Mouse (Mus musculus) limb, embryonic 14.5 days (tissue): ENCODE data around the gene Cirbp. TPM values are rescaled to one million over a fixed set of nuclear protein-coding genes. Genes with fewer than 3 reads are reported as not detected.
A peak's percentile ranks its signal among the peaks of the same experiment; 100 is the strongest.

Experiments
- ATAC-seq: fragments of 200-750 bp; cut with Nextera tagmentation; 2 replicates; pipeline ENCODE4 v1.8.0; 2017; ENCODE audit warnings: low read depth, moderate number of reproducible peaks, moderate TSS enrichment; ENCODE audit not compliant: low FRiP score
- DNase-seq: peaks from one replicate; pipeline ENCODE4 v3.0.0-alpha.2; 2015; ENCODE audit warnings: low spot score
- H3K27ac ChIP-seq: fragments of 300-500 bp; sonication (generic); replicated peaks from 2 replicates; pipeline ENCODE4 v1.5.1; 2014; ENCODE audit warnings: low read depth, mild to moderate bottlenecking, low read length, moderate library complexity, mixed read lengths
- H3K27me3 ChIP-seq: fragments of 300-500 bp; sonication (generic); 2 replicates; pipeline ENCODE4 v1.6.1; 2014; ENCODE audit warnings: low read length, mixed read lengths; ENCODE audit not compliant: control insufficient read depth, insufficient read depth
- H3K36me3 ChIP-seq: fragments of 300-500 bp; sonication (generic); 2 replicates; pipeline ENCODE4 v1.6.1; 2014; ENCODE audit warnings: mild to moderate bottlenecking, low read length, moderate library complexity, mixed read lengths; ENCODE audit not compliant: control insufficient read depth, insufficient read depth
- H3K4me1 ChIP-seq: fragments of 300-500 bp; sonication (generic); 2 replicates; pipeline ENCODE4 v1.6.1; 2014; ENCODE audit warnings: antibody characterized with exemption, low read length, mixed read lengths; ENCODE audit not compliant: control insufficient read depth, insufficient read depth
- H3K4me2 ChIP-seq: fragments of 300-500 bp; sonication (generic); replicated peaks from 2 replicates; pipeline ENCODE4 v1.6.1; 2014; ENCODE audit warnings: low read depth, mild to moderate bottlenecking, low read length, moderate library complexity; ENCODE audit not compliant: severe bottlenecking
- H3K4me3 ChIP-seq: fragments of 300-500 bp; sonication (generic); replicated peaks from 2 replicates; pipeline ENCODE4 v1.5.1; 2014; ENCODE audit warnings: low read length
- H3K9ac ChIP-seq: fragments of 300-500 bp; sonication (generic); 2 replicates; pipeline ENCODE4 v1.6.1; 2014; ENCODE audit warnings: mild to moderate bottlenecking, low read depth, low read length, moderate library complexity; ENCODE audit not compliant: severe bottlenecking
- H3K9me3 ChIP-seq: fragments of 300-500 bp; sonication (generic); 2 replicates; pipeline ENCODE4 v1.6.1; 2016; ENCODE audit warnings: low read length; ENCODE audit not compliant: control insufficient read depth
- POLR2A ChIP-seq: fragments of 200-500 bp; IDR thresholded peaks from 2 replicates; pipeline ENCODE4 v1.8.0; 2012; ENCODE audit warnings: inconsistent platforms, mild to moderate bottlenecking, moderate library complexity, borderline replicate concordance; ENCODE audit not compliant: insufficient read depth, insufficient read length; ENCODE audit errors: extremely low read depth
- WGBS: fragments of 180-500 bp; shearing (Covaris S2); extraction: QIAGEN DNeasy Blood & Tissue Kit; methylation state at CpG from one replicate; pipeline ENCODE4 v1.1.7; 2014; 5-methylcytosine and 5-hydroxymethylcytosine counted together
- polyA plus RNA-seq, 2 experiments: library from polyadenylated mRNA; depleted of rRNA in 1 of 2; stranded (reverse) in 1 of 2; unstranded in 1 of 2; fragments of >200 nt; fragmentation: Nextera tagmentation in 1 of 2; extraction: Ambion mirVana in 1 of 2; gene quantifications; 2 replicates each; pipeline versions ENCODE4 v1.2.1 to v1.2.3; 2012 to 2014

Gene Cirbp
- polyA plus RNA-seq, 2 experiments = 101 to 289 TPM

GRCm38 (mm10) chr10:80187739-80188138 is 22.0 kb downstream of the Cirbp start:
- Histone ChIP-seq H3K9me3 (no peaks in the 10 kb centered on the region), H3K9ac (no peak overlapping the region), H3K36me3 (peaks cover 37% of the 10 kb centered on the region), H3K27ac (no peak overlapping the region), H3K4me3 (no peak overlapping the region), H3K4me1 (peaks cover 10% of the 10 kb centered on the region), H3K27me3 (peaks cover 22% of the 10 kb centered on the region), H3K4me2 (no peak overlapping the region)
- ATAC-seq (no peak), DNase-seq (no peak)
- WGBS = 93% methylated on average over 10 of the region's 10 CpGs
- no peak for TF ChIP-seq POLR2A

GRCm38 (mm10) chr10:80188453-80189024 is 22.8 kb downstream of the Cirbp start:
- Histone ChIP-seq H3K36me3 (peaks cover 33% of the 10 kb centered on the region), H3K4me1 (peaks cover 10% of the 10 kb centered on the region), H3K4me3 (no peak overlapping the region), H3K27me3 (peaks cover 22% of the 10 kb centered on the region), H3K9ac (no peak overlapping the region), H3K9me3 (no peaks in the 10 kb centered on the region), H3K27ac (no peak overlapping the region), H3K4me2 (no peak overlapping the region)
- ATAC-seq = no peak
- 79% methylated on average over 15 of the region's 15 CpGs for WGBS
- TF ChIP-seq POLR2A = no peak
- no peak for DNase-seq

- Histone ChIP-seq H3K4me1 (peaks cover 10% of the 10 kb centered on the region), H3K27me3 (peaks cover 22% of the 10 kb centered on the region), H3K9ac (peak overlapping the region; percentile 58), H3K27ac (no peak overlapping the region), H3K4me3 (peak overlapping the region; percentile 41), H3K36me3 (peaks cover 30% of the 10 kb centered on the region), H3K9me3 (no peaks in the 10 kb centered on the region), H3K4me2 (peak overlapping the region; percentile 48)
- WGBS = 12% methylated on average over 21 of the region's 21 CpGs
- ATAC-seq = no peak
- no peak for DNase-seq
- no peak for TF ChIP-seq POLR2A
These were observed 24.2 kb downstream of the Cirbp start for GRCm38 (mm10) chr10:80189999-80190398.

- no peak for DNase-seq
- H3K36me3 ChIP-seq = peaks cover 30% of the 10 kb centered on the region
- 2% methylated on average over 46 of the region's 48 CpGs for WGBS
- H3K9me3 ChIP-seq = no peaks in the 10 kb centered on the region
- H3K27ac ChIP-seq = no peak overlapping the region
- H3K9ac ChIP-seq = peak overlapping the region; percentile 58
- peaks cover 22% of the 10 kb centered on the region for H3K27me3 ChIP-seq
- peaks cover 10% of the 10 kb centered on the region for H3K4me1 ChIP-seq
- TF ChIP-seq POLR2A = no peak
- H3K4me3 ChIP-seq = peak overlapping the region; percentile 41
- ATAC-seq = 0 out of 2 replicates have a peak, but pooled peaks have one; percentile 19
- peak overlapping the region; percentile 48 for H3K4me2 ChIP-seq
These were observed 24.8 kb downstream of the Cirbp start for GRCm38 (mm10) chr10:80190491-80191051.

- ATAC-seq = no peak
- no peak for DNase-seq
- Histone ChIP-seq H3K9me3 (no peaks in the 10 kb centered on the region), H3K27ac (no peak overlapping the region), H3K27me3 (peaks cover 16% of the 10 kb centered on the region), H3K4me3 (no peak overlapping the region), H3K36me3 (peaks cover 4% of the 10 kb centered on the region), H3K4me2 (no peak overlapping the region), H3K9ac (no peak overlapping the region), H3K4me1 (peaks cover 10% of the 10 kb centered on the region)
- TF ChIP-seq POLR2A = no peak
- WGBS = 74% methylated on average over 6 of the region's 6 CpGs
These were observed 28.2 kb downstream of the Cirbp start for GRCm38 (mm10) chr10:80193976-80194375.
